Comparison of ENCODE assay signal across 23 mouse cellular contexts in genomic region chr2:10335037-10335608, GRCm38 (mm10). TPM values are rescaled to one million over a fixed set of nuclear protein-coding genes. Genes with fewer than 3 reads are reported as not detected.
DNase-seq lines count a peak whose midpoint lies in the region; ATAC-seq lines count a peak whose summit lies in the region.
"Had no signal": no experiment of that assay in that cellular context is flagged by ENCODE, and none has a peak within 500 bp of the region (broad histone marks: within the 10 kb centered on the region; RNA-seq: fewer than 3 reads in every experiment).

No protein-coding gene starts in this region.

- 0 out of 2 replicates have a peak, but pooled peaks have one; percentile 31 for ATAC-seq in megakaryocyte progenitor cell, adult 5-6 weeks (replicated peaks; ENCODE audit: poor library complexity)
- ATAC-seq: CD4-positive, CD25-positive, alpha-beta regulatory T cell, adult 4 months; forebrain, embryonic 13.5 days; forebrain, embryonic 15.5 days; forebrain, postnatal 0 days had no signal

- peak; percentile 8 for DNase-seq in 416B (ENCODE audit: low read depth)
- peak; percentile 61 for DNase-seq in ES-CJ7 (ENCODE audit: low read depth, low spot score)
- DNase-seq in ZHBTc4 (ENCODE audit: low read depth, low spot score) = peak; percentile 30
- no peak for DNase-seq in testis, postnatal 14 days (ENCODE audit: low spot score)
- DNase-seq in kidney, adult 9 months = no peak
- DNase-seq in left cerebral cortex, adult 8-10 months (ENCODE audit: low spot score in 2 of 2) = no peak
- DNase-seq: adrenal gland, adult 2 months; adrenal gland, postnatal 10 days; adrenal gland, postnatal 25 days; B cell, adult 2 months; cerebellum, adult 11 months; cerebellum, adult 18-20 months; cerebellum, adult 8-10 months; cerebellum, adult 9-11 months; cerebellum, postnatal 14 days; cerebellum, postnatal 36 days; forebrain, postnatal 0 days had no signal

RNA-seq across cellular contexts. Expression of gene Sfmbt2, which starts 35.2 kb away (rescaled TPM):
- 0.77 and 0.85 TPM in 2 replicates for total RNA-seq in megakaryocyte progenitor cell, adult 5-6 weeks (2015)
- 0.67 and 1.1 TPM in 2 replicates for total RNA-seq in megakaryocyte progenitor cell, adult 5-6 weeks (2017)
- total RNA-seq in left cerebral cortex, adult 8-10 months (2022) = 1 to 10 TPM; 2.6 to 4.3 (median 2.7) TPM
- total RNA-seq: CH12.LX, MEL had no signal

Comparison
In these comparisons a context has a peak if more than half of its experiments do, and no peak if none do; other contexts are left out.
1. DNase-seq: peak in 416B (single experiment), ES-CJ7 (single experiment) and ZHBTc4 (single experiment); none in testis, postnatal 14 days (single experiment), kidney, adult 9 months (single experiment) and left cerebral cortex, adult 8-10 months (0 of 2).